Mouse (Mus musculus): Measurements from ENCODE around the gene Cela2a.

Cela2a gene

GRCm38 (mm10) chr4:141858501-141858900, 32.5 kb upstream of the Cela2a start:
- DNase-seq (ENCODE audit: low spot score in 2 of 2), result peak in 1 of 2 experiments; percentile 46

GRCm38 (mm10) chr4:141857422-141857930, 31.5 kb upstream of the Cela2a start:
- peak; percentile 76 to 82 for DNase-seq (ENCODE audit: low spot score in 2 of 2)

GRCm38 (mm10) chr4:141853437-141853836, 27.5 kb upstream of the Cela2a start:
- peak in 1 of 2 experiments; percentile 46 for DNase-seq (ENCODE audit: low spot score in 2 of 2)

GRCm38 (mm10) chr4:141845999-141846398, 20.0 kb upstream of the Cela2a start, which contains the start of gene Ctrc:
Gene Ctrc, minus strand, starts transcription at chr4:141846359.
- DNase-seq (ENCODE audit: low spot score in 2 of 2), result no peak

GRCm38 (mm10) chr4:141834536-141835095, 8.7 kb upstream of the Cela2a start:
- no peak for DNase-seq (ENCODE audit: low spot score in 2 of 2)

DNA sequence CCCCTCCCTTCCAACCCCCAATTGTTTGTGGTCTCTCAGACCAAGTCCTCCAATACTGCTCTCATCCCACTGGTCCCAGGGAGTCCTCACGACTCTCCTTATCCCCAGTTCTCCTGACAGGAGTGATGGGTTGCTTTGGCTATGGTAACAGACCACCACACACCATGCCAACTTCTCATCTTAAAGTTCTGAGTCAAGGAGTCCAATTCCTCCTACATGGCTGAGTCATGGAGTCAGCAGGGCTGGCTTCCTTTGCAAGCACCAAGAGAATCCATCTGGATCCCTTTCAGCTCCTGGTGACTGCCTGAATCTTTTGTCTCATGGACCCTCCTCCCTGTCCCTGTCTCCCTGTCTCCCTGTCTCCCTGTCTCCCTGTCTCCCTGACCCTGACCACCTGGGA, 8.0 kb upstream of the Cela2a start:
- no peak for DNase-seq (ENCODE audit: low spot score in 2 of 2)

DNA sequence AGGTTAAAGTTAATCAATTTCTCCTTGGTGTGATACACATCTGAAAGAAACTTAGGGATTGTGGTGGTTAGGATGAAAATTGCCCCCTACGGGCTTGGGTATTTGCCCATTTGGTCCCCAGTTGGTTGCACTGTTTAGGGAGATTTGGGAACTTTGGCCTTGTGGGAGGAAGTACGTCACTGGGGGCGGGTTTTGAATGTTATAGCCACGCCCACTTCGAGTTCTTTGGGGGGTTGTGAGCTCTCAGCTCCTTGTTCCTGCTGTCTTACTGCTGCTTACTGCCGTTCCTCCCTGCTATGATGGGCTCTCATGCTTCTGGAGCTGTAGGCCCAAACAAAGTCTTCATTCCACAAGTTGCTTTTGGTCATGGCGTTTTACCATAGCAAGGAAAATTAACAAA, 5.4 kb upstream of the Cela2a start:
- DNase-seq (ENCODE audit: low spot score in 2 of 2), result no peak

- no peak for DNase-seq (ENCODE audit: low spot score in 2 of 2)
Measured at GRCm38 (mm10) chr4:141830381-141830780, 4.4 kb upstream of the Cela2a start.

- no peak for DNase-seq (ENCODE audit: low spot score in 2 of 2)
Measured at GRCm38 (mm10) chr4:141828177-141828576, 2.2 kb upstream of the Cela2a start.

DNA sequence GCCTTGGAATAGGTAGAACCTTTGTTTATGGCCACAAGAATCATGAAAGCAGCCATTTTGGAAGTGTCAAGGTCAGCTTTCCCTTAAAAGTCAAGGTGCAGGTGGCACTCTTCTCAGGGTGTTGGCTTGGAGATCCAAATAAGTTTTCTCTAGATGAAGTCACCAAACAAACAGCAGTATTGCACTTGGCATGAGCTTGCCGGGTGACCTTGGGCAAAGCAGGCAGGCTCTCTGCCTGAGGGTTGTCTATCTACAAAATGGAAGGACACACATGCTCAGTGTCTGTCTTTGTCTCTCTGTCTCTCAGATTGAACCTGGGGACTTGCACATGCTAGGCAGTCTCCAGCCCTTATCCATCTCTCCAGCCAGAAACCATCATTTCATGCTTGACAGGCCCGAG, 1.4 kb upstream of the Cela2a start:
- DNase-seq (ENCODE audit: low spot score in 2 of 2), result no peak

GRCm38 (mm10) chr4:141822979-141823378, 3.0 kb downstream of the Cela2a start:
- DNase-seq (ENCODE audit: low spot score in 2 of 2), result no peak

- DNase-seq (ENCODE audit: low spot score in 2 of 2), result no peak
Measured at GRCm38 (mm10) chr4:141822089-141822488, 3.9 kb downstream of the Cela2a start.

- DNase-seq (ENCODE audit: low spot score in 2 of 2), result no peak
Measured at GRCm38 (mm10) chr4:141821178-141821577, 4.8 kb downstream of the Cela2a start.

GRCm38 (mm10) chr4:141819316-141819715, 6.6 kb downstream of the Cela2a start:
- no peak for DNase-seq (ENCODE audit: low spot score in 2 of 2)

- DNase-seq (ENCODE audit: low spot score in 2 of 2), result no peak
Measured at GRCm38 (mm10) chr4:141818861-141819260, 7.1 kb downstream of the Cela2a start.

DNA sequence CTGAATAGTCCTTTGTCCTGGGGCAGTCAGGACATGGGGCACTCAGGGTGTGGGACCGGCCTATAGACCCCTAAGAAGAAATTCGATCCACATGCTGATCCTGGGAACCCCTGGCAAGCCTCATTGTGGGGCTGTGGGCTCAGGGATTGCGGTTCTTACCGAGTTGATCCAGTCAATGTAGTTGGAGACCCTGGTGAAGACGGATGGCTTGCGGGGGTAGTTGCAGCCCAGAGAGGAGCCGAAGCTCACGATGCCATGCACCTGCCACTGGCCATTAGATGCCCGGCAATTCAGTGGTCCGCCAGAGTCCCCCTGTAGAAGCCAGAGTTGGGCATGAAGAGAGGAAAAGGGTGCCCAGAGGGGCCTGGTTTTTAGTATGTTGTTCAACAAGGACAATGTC, 8.3 kb downstream of the Cela2a start:
- no peak for DNase-seq (ENCODE audit: low spot score in 2 of 2)

DNA sequence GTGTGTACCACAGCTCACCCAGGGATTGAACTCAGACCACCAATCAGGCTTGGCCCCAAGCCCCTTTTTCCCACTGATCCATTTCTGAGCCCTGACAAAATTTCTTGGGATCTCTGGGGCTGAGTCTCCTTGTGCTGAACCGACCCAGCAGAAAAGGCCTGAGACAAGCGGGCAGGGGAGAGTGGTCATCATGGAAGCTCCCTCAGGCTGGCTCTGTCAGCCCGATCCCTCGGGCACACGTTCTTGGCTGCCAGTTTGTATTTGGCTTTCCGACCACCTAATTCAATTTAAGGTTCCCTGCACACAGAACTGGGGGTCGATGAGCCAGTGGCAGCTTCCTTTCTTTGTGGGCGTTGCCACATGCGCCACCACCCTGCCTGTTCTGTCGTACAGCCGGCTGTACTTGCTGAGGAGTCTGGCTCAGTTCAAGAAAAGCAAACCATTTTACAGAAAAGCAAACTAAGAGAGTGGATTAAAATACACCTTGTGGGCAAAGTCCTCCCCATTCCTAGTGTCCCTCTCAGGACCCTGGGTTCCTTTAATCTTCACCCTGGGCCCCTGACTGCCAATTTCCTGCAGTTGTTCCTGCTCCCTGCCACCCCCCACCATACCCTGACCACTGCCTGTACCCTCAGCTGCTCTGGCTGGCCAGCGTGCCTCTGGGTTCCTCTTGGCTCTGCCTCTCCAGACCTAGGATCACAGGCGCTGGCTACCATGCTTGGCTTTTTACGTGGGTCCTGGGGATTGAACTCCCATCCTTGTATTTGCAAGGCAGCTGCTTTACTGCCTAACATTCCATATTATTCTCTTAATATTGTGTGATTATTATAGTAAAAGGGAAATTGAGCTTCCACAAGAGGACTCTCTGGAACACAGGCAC, 8.9 kb downstream of the Cela2a start:
- no peak for DNase-seq (ENCODE audit: low spot score in 2 of 2)

DNA sequence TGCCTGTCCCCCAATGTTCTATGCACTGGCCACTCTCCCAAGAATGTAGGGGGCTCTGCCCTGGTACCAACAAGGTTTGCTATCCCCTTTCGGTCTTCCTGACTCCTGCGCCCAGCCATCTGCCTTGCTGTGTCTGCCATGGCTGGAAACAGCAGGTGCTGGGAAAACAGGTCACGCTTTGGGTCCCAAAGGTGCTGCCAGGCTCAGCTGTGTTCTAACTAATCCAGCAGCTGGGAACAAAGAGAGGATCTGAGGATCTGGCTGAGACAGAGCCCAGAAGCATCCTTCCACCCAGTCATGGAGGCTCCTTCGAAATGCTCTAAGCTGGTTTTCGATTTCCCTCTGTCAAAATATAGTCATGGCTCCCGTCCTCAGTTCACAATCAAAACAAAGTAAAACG, 9.7 kb downstream of the Cela2a start:
- DNase-seq (ENCODE audit: low spot score in 2 of 2), result no peak

GRCm38 (mm10) chr4:141811375-141811774, 14.6 kb downstream of the Cela2a start:
- no peak for DNase-seq (ENCODE audit: low spot score in 2 of 2)

GRCm38 (mm10) chr4:141810975-141811374, 15.0 kb downstream of the Cela2a start:
- DNase-seq (ENCODE audit: low spot score in 2 of 2), result no peak

DNA sequence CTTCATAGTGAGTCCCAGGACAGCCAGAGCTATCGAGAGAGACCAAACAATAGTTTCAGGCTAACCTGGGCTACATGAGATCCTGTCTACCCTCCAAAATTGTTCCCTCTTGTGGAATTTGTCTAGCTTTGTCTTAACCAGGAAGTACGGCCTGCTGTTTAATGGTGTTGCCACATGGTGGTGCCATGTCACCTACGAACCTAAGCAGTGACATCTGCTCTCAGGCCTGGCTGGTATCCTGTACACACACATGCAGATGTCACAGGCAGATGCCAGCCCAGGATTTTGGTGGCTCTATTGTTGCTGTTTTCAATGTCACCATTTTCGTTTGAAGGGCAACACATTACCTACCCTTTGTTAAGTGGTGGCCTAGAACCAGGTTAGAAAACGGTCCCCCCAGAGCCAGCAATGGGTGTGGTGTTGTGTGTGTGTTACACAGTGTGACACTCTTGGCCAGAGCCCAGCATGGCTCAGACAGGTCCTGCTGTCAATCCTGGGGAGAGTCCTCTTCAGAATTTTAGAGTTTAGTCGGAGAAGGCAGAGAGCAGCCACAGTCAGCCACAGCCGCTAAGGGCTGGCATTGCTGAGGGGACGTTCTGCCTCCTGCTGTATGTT, 16.0 kb downstream of the Cela2a start:
- DNase-seq (ENCODE audit: low spot score in 2 of 2), result no peak

DNA sequence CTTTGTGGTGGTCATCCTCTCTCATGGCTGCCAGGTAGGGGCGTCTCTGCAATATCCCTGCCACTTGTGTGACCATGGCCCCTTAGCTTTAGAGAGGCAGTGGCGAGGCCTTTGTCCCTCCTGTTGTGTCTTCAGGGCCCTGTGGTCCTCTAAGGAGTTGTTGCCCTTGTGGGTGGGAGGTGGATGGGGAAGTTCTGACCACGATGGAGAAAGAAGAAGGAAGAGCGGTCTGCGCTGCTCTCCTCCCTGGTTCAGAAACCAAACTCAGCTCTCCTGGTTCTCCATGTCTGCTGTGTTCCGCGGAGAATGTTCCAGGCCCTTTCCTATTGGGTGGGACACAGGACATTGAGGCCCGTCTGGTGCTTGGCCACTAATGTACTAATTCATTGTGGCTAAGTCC, 20.1 kb downstream of the Cela2a start:
- DNase-seq (ENCODE audit: low spot score in 2 of 2), result no peak

GRCm38 (mm10) chr4:141804105-141804504, 21.9 kb downstream of the Cela2a start:
- no peak for DNase-seq (ENCODE audit: low spot score in 2 of 2)

Data from urinary bladder, postnatal 36 days (tissue).